Mouse (Mus musculus): ENCODE results near the gene Bloc1s3. TPM values are rescaled to one million over a fixed set of nuclear protein-coding genes. Genes with fewer than 3 reads are reported as not detected.

Bloc1s3 gene
- polyA plus RNA-seq, 1 experiment from 2014 or later: 2.8 TPM

GRCm38 (mm10) chr7:19477084-19477483 lies 31.1 kb downstream of the Bloc1s3 start:
- ATAC-seq (ENCODE audit: low read depth): no peak
- H3K4me1 ChIP-seq (ENCODE audit: control insufficient read depth, insufficient read depth, low read length): no peaks in the 10 kb centered on the region
- peaks cover 15% of the 10 kb centered on the region for H3K27me3 ChIP-seq (ENCODE audit: control insufficient read depth, insufficient read depth, low read length)
- WGBS: 73% methylated on average over 2 of the region's 2 CpGs
- no peaks in the 10 kb centered on the region for H3K36me3 ChIP-seq (ENCODE audit: control insufficient read depth, insufficient read depth, low read length)
- no peak overlapping the region for H3K4me3 ChIP-seq (ENCODE audit: low read depth, low read length)
- H3K4me2 ChIP-seq (ENCODE audit: low read depth, low read length): no peak overlapping the region
- no peaks in the 10 kb centered on the region for H3K9me3 ChIP-seq (ENCODE audit: control insufficient read depth, low read length)
- H3K27ac ChIP-seq (ENCODE audit: low read depth, low read length): no peak overlapping the region
- no peak overlapping the region for H3K9ac ChIP-seq (replicated peaks; ENCODE audit: low read depth, low read length)

- H3K36me3 ChIP-seq (ENCODE audit: control insufficient read depth, insufficient read depth, low read length): no peaks in the 10 kb centered on the region
- peak overlapping the region; percentile 81 for H3K27ac ChIP-seq (ENCODE audit: low read depth, low read length)
- 1% methylated on average over 64 of the region's 89 CpGs for WGBS
- H3K27me3 ChIP-seq (ENCODE audit: control insufficient read depth, insufficient read depth, low read length): peaks cover 31% of the 10 kb centered on the region
- H3K9ac ChIP-seq (replicated peaks; ENCODE audit: low read depth, low read length): peak overlapping the region; percentile 67
- peak; percentile 92 for ATAC-seq (ENCODE audit: low read depth)
- H3K4me2 ChIP-seq (ENCODE audit: low read depth, low read length): peak overlapping the region; percentile 73
- H3K9me3 ChIP-seq (ENCODE audit: control insufficient read depth, low read length): no peaks in the 10 kb centered on the region
- H3K4me1 ChIP-seq (ENCODE audit: control insufficient read depth, insufficient read depth, low read length): no peaks in the 10 kb centered on the region
- peak overlapping the region; percentile 46 for H3K4me3 ChIP-seq (ENCODE audit: low read depth, low read length)
Observed at GRCm38 (mm10) chr7:19473875-19474443, 34.2 kb downstream of the Bloc1s3 start.

DNA sequence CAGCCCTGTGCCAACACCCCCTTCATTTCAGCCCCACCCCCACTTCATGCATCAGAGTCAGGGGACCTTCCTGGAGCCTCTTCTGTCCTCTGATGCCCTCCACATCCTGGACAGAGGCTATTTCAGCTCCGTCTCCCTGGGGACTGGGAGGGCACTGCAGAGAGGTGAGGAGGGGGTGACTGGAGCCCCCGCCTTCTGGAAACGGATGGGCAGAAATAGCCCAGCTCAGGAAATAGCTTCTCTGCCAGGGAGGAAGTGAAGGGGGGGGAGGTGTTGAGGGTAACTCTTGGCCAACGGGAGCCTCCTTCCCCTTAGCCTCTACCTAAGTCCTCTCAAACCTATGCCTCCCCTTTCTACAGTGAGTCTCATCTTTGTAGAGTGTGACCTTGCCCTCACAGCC lies 35.8 kb downstream of the Bloc1s3 start:
- H3K4me1 ChIP-seq (ENCODE audit: control insufficient read depth, insufficient read depth, low read length): no peaks in the 10 kb centered on the region
- no peak overlapping the region for H3K4me2 ChIP-seq (ENCODE audit: low read depth, low read length)
- H3K27me3 ChIP-seq (ENCODE audit: control insufficient read depth, insufficient read depth, low read length): peaks cover 31% of the 10 kb centered on the region
- 43% methylated on average over 4 of the region's 4 CpGs for WGBS
- no peak for ATAC-seq (ENCODE audit: low read depth)
- H3K9me3 ChIP-seq (ENCODE audit: control insufficient read depth, low read length): no peaks in the 10 kb centered on the region
- H3K4me3 ChIP-seq (ENCODE audit: low read depth, low read length): no peak overlapping the region
- H3K9ac ChIP-seq (replicated peaks; ENCODE audit: low read depth, low read length): no peak overlapping the region
- H3K27ac ChIP-seq (ENCODE audit: low read depth, low read length): no peak overlapping the region
- H3K36me3 ChIP-seq (ENCODE audit: control insufficient read depth, insufficient read depth, low read length): no peaks in the 10 kb centered on the region

DNA sequence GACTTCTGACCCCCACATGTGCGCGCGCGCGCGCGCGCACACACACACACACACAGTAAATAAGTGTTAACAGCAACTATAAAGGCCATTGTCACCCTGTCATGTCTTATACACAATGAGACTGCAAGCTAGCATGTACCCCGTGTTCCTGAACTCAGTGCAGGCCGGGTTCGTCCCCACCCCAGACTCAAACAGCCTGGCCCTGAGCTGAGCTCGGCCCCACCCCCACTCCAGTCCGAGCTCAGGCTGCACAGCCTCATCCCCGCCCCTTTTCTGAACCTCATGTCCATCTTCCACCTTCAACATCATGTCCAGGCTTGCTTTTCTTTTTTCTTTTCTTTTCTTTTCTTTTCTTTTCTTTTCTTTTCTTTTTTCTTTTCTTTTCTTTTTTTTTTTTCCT lies 37.9 kb downstream of the Bloc1s3 start:
- Histone ChIP-seq H3K4me3 (ENCODE audit: low read depth, low read length) (no peak overlapping the region), H3K4me2 (ENCODE audit: low read depth, low read length) (no peak overlapping the region), H3K4me1 (ENCODE audit: control insufficient read depth, insufficient read depth, low read length) (no peaks in the 10 kb centered on the region), H3K27me3 (ENCODE audit: control insufficient read depth, insufficient read depth, low read length) (peaks cover 29% of the 10 kb centered on the region), H3K9me3 (ENCODE audit: control insufficient read depth, low read length) (no peaks in the 10 kb centered on the region), H3K9ac (replicated peaks; ENCODE audit: low read depth, low read length) (no peak overlapping the region), H3K27ac (ENCODE audit: low read depth, low read length) (no peak overlapping the region), H3K36me3 (ENCODE audit: control insufficient read depth, insufficient read depth, low read length) (no peaks in the 10 kb centered on the region)
- 11% methylated on average over 14 of the region's 14 CpGs for WGBS
- ATAC-seq (ENCODE audit: low read depth): no peak

GRCm38 (mm10) chr7:19469404-19469803 lies 38.8 kb downstream of the Bloc1s3 start:
- no peak overlapping the region for H3K4me3 ChIP-seq (ENCODE audit: low read depth, low read length)
- H3K9ac ChIP-seq (replicated peaks; ENCODE audit: low read depth, low read length): no peak overlapping the region
- H3K4me1 ChIP-seq (ENCODE audit: control insufficient read depth, insufficient read depth, low read length): no peaks in the 10 kb centered on the region
- no peak overlapping the region for H3K4me2 ChIP-seq (ENCODE audit: low read depth, low read length)
- peaks cover 25% of the 10 kb centered on the region for H3K27me3 ChIP-seq (ENCODE audit: control insufficient read depth, insufficient read depth, low read length)
- no peaks in the 10 kb centered on the region for H3K9me3 ChIP-seq (ENCODE audit: control insufficient read depth, low read length)
- no peaks in the 10 kb centered on the region for H3K36me3 ChIP-seq (ENCODE audit: control insufficient read depth, insufficient read depth, low read length)
- ATAC-seq (ENCODE audit: low read depth): no peak
- H3K27ac ChIP-seq (ENCODE audit: low read depth, low read length): no peak overlapping the region
- 25% methylated on average over 23 of the region's 23 CpGs for WGBS

GRCm38 (mm10) chr7:19468279-19468678 lies 39.9 kb downstream of the Bloc1s3 start:
- WGBS: 73% methylated on average over 12 of the region's 12 CpGs
- no peak overlapping the region for H3K4me2 ChIP-seq (ENCODE audit: low read depth, low read length)

DNA sequence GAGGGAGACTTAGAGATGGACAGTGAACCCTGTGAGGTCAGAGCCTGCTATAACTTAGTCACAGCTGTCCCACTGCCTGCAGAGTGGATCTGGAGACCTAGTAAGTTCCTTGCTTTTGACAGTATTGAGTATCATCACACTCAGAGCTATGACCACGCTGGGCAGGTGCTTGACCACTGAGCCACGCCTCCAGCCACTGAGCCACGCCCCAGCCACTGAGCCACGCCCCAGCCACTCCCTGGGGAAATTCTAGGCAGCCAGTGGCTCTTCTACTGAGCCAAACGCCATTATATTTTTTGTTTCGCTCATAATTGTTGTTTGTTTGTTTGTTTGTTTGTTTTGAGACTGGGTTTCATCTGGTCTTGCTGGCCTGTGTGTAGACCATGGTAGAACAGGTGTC lies 40.5 kb downstream of the Bloc1s3 start:
- H3K27me3 ChIP-seq (ENCODE audit: control insufficient read depth, insufficient read depth, low read length): peaks cover 19% of the 10 kb centered on the region
- H3K4me1 ChIP-seq (ENCODE audit: control insufficient read depth, insufficient read depth, low read length): no peaks in the 10 kb centered on the region
- WGBS: 40% methylated on average over 6 of the region's 6 CpGs
- H3K36me3 ChIP-seq (ENCODE audit: control insufficient read depth, insufficient read depth, low read length): no peaks in the 10 kb centered on the region
- ATAC-seq (ENCODE audit: low read depth): no peak
- H3K9me3 ChIP-seq (ENCODE audit: control insufficient read depth, low read length): no peaks in the 10 kb centered on the region
- H3K4me3 ChIP-seq (ENCODE audit: low read depth, low read length): no peak overlapping the region
- H3K9ac ChIP-seq (replicated peaks; ENCODE audit: low read depth, low read length): no peak overlapping the region
- no peak overlapping the region for H3K4me2 ChIP-seq (ENCODE audit: low read depth, low read length)
- H3K27ac ChIP-seq (ENCODE audit: low read depth, low read length): no peak overlapping the region

More at GRCm38 (mm10) chr7:19468279-19468678, 39.9 kb downstream of the Bloc1s3 start:
- no peaks in the 10 kb centered on the region for H3K4me1 ChIP-seq (ENCODE audit: control insufficient read depth, insufficient read depth, low read length)
- no peaks in the 10 kb centered on the region for H3K9me3 ChIP-seq (ENCODE audit: control insufficient read depth, low read length)
- H3K4me3 ChIP-seq (ENCODE audit: low read depth, low read length): no peak overlapping the region
- no peaks in the 10 kb centered on the region for H3K36me3 ChIP-seq (ENCODE audit: control insufficient read depth, insufficient read depth, low read length)
- H3K9ac ChIP-seq (replicated peaks; ENCODE audit: low read depth, low read length): no peak overlapping the region
- ATAC-seq (ENCODE audit: low read depth): no peak
- no peak overlapping the region for H3K27ac ChIP-seq (ENCODE audit: low read depth, low read length)
- H3K27me3 ChIP-seq (ENCODE audit: control insufficient read depth, insufficient read depth, low read length): peaks cover 25% of the 10 kb centered on the region

DNA sequence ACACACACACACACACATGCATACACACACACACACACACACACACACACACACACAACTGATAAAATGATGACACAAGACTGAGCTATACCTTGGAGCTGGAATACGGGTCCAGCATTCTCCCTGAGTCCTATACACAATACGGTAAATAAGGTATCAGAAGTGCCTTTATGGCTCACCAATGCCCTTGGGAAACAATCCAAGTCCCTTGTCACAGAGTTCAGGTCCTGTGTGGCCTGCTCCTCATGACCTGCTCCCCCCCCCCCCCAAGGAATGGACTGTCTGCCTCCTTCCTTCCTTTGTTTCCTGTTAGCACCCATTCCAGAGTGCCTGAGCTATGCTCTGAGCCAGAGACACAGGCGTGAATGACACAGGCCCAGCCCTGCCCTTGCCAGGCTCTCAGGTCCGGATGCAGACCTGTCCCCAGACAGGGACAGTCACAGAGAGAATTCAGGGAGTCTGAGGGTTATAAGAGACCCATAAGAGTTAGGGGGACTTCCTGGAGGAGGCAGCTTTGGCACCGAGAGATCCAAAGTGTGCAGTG lies 41.5 kb downstream of the Bloc1s3 start:
- 62% methylated on average over 5 of the region's 5 CpGs for WGBS
- Histone ChIP-seq H3K27ac (ENCODE audit: low read depth, low read length) (no peak overlapping the region), H3K36me3 (ENCODE audit: control insufficient read depth, insufficient read depth, low read length) (no peaks in the 10 kb centered on the region), H3K9me3 (ENCODE audit: control insufficient read depth, low read length) (no peaks in the 10 kb centered on the region), H3K9ac (replicated peaks; ENCODE audit: low read depth, low read length) (no peak overlapping the region), H3K4me1 (ENCODE audit: control insufficient read depth, insufficient read depth, low read length) (no peaks in the 10 kb centered on the region), H3K4me3 (ENCODE audit: low read depth, low read length) (no peak overlapping the region), H3K4me2 (ENCODE audit: low read depth, low read length) (no peak overlapping the region), H3K27me3 (ENCODE audit: control insufficient read depth, insufficient read depth, low read length) (peaks cover 12% of the 10 kb centered on the region)
- no peak for ATAC-seq (ENCODE audit: low read depth)

DNA sequence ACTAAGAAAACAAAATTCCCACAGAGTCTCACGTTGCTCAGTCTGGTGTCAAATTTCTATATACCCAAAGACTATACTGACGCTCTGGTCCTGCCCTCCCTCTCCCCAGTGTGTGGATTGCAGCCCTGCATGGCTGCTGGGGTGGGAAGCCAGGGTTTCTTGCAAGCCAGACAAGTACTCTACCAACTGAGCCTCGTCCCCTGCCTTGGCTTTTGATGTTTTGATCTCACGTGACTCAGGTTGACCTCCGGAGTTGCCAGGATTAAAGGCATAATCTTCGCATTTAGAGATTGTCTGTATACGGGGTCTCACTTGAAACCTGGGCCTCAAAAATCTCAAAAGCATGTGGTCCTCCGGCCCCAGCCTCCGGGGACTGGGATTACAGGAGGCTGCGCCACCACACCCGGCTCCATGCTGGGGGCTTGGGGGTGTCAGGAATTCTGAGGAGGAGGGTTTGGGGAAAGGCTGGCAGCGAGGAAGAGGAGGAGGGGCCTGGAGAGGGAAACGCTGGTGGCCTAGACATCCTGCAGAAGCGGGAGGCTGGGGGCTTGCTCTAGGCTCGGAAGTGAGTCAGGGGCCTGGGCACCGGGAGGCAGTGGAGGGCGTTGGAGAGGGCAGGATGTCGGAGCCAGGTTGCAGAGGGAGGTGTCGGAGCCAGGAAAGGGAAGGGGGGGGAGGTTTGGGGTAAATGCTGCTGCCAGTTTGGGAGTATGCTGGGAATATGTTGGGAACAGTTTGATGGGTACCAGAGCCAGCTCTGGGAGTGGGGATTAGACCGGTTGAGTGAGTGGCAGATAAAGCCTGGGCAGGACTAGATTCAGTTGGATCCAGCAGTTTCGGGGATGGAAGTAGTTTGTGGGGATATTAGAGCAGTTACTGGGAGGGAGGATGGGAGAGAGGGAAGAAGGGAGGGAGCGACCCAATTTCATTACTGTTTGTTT lies 43.5 kb downstream of the Bloc1s3 start:
- Histone ChIP-seq H3K4me2 (ENCODE audit: low read depth, low read length) (no peak overlapping the region), H3K27ac (ENCODE audit: low read depth, low read length) (no peak overlapping the region), H3K27me3 (ENCODE audit: control insufficient read depth, insufficient read depth, low read length) (peaks cover 4% of the 10 kb centered on the region), H3K36me3 (ENCODE audit: control insufficient read depth, insufficient read depth, low read length) (no peaks in the 10 kb centered on the region), H3K9ac (replicated peaks; ENCODE audit: low read depth, low read length) (no peak overlapping the region), H3K4me1 (ENCODE audit: control insufficient read depth, insufficient read depth, low read length) (peaks cover under 1% of the 10 kb centered on the region; the same call in 1 of the 2 replicates), H3K9me3 (ENCODE audit: control insufficient read depth, low read length) (no peaks in the 10 kb centered on the region), H3K4me3 (ENCODE audit: low read depth, low read length) (no peak overlapping the region)
- 11% methylated on average over 22 of the region's 22 CpGs for WGBS
- no peak for ATAC-seq (ENCODE audit: low read depth)
